Mouse (Mus musculus) midbrain, embryonic 14.5 days (tissue): ENCODE data around the gene Pxk. TPM values are rescaled to one million over a fixed set of nuclear protein-coding genes. Genes with fewer than 3 reads are reported as not detected.
A peak's percentile ranks its signal among the peaks of the same experiment; 100 is the strongest.

Experiments
- ATAC-seq: fragments of 200-750 bp; cut with Nextera tagmentation; 2 replicates; pipeline ENCODE4 v1.8.0; 2017; ENCODE audit warnings: moderate number of reproducible peaks, moderate library complexity; ENCODE audit not compliant: low FRiP score, low TSS enrichment
- DNase-seq: peaks from one replicate; pipeline ENCODE4 v3.0.0-alpha.2; 2015
- H3K27ac ChIP-seq: fragments of 300-500 bp; sonication (generic); replicated peaks from 2 replicates; pipeline ENCODE4 v1.5.1; 2014; ENCODE audit warnings: mild to moderate bottlenecking, low read depth, low read length, moderate library complexity
- H3K27me3 ChIP-seq: fragments of 300-500 bp; sonication (generic); 2 replicates; pipeline ENCODE4 v1.6.1; 2014; ENCODE audit warnings: low read length, control low read depth, mixed read lengths; ENCODE audit not compliant: control insufficient read depth, insufficient read depth
- H3K36me3 ChIP-seq: fragments of 300-500 bp; sonication (generic); 2 replicates; pipeline ENCODE4 v1.6.1; 2014; ENCODE audit warnings: low read length, control low read depth; ENCODE audit not compliant: control insufficient read depth, insufficient read depth
- H3K4me1 ChIP-seq: fragments of 300-500 bp; sonication (generic); 2 replicates; pipeline ENCODE4 v1.6.1; 2014; ENCODE audit warnings: mild to moderate bottlenecking, antibody characterized with exemption, low read length, control low read depth; ENCODE audit not compliant: control insufficient read depth, insufficient read depth
- H3K4me2 ChIP-seq: fragments of 300-500 bp; sonication (generic); 2 replicates; pipeline ENCODE4 v1.6.1; 2014; ENCODE audit warnings: mild to moderate bottlenecking, low read length, moderate library complexity
- H3K4me3 ChIP-seq: fragments of 300-500 bp; sonication (generic); replicated peaks from 2 replicates; pipeline ENCODE4 v1.5.1; 2014; ENCODE audit warnings: low read depth, low read length
- H3K9ac ChIP-seq: fragments of 300-500 bp; sonication (generic); replicated peaks from 2 replicates; pipeline ENCODE4 v1.6.1; 2014; ENCODE audit warnings: mild to moderate bottlenecking, low read length, moderate library complexity
- H3K9me3 ChIP-seq: fragments of 300-500 bp; sonication (generic); 2 replicates; pipeline ENCODE4 v1.6.1; 2016; ENCODE audit warnings: low read length, control low read depth, mixed read lengths; ENCODE audit not compliant: control insufficient read depth
- WGBS: fragments of 180-500 bp; shearing (Covaris S2); extraction: QIAGEN DNeasy Blood & Tissue Kit; methylation state at CpG from one replicate; pipeline ENCODE4 v1.1.7; 2014; 5-methylcytosine and 5-hydroxymethylcytosine counted together
- polyA plus RNA-seq: library from polyadenylated mRNA; unstranded; fragments of >200 nt; fragmentation: Nextera tagmentation; extraction: Ambion mirVana; gene quantifications from 2 replicates; pipeline ENCODE4 v1.2.1, GENCODE M21; 2014

The Pxk gene
- polyA plus RNA-seq, 1 experiment from 2014 or later, result 57.1 TPM

- WGBS, result 81% methylated on average over 2 of the region's 2 CpGs
- Histone ChIP-seq H3K9ac (no peak overlapping the region), H3K4me3 (no peak overlapping the region), H3K4me1 (peaks cover 4% of the 10 kb centered on the region; the same call in 1 of the 2 replicates), H3K36me3 (no peaks in the 10 kb centered on the region), H3K27me3 (no peaks in the 10 kb centered on the region), H3K4me2 (no peak overlapping the region), H3K9me3 (no peaks in the 10 kb centered on the region), H3K27ac (no peak overlapping the region)
- DNase-seq, result no peak
- ATAC-seq, result no peak
Measured at GRCm38 (mm10) chr14:8209896-8210295, 111.9 kb downstream of the Pxk start.

GRCm38 (mm10) chr14:8212996-8213395, 115.0 kb downstream of the Pxk start:
- no peak for DNase-seq
- WGBS, result 74% methylated on average over 2 of the region's 2 CpGs
- no peak overlapping the region for H3K4me3 ChIP-seq
- no peaks in the 10 kb centered on the region for H3K9me3 ChIP-seq
- no peak for ATAC-seq
- H3K36me3 ChIP-seq, result no peaks in the 10 kb centered on the region
- H3K4me2 ChIP-seq, result no peak overlapping the region
- H3K27me3 ChIP-seq, result peaks cover 12% of the 10 kb centered on the region
- H3K4me1 ChIP-seq, result peaks cover 12% of the 10 kb centered on the region; the same call in 1 of the 2 replicates
- no peak overlapping the region for H3K9ac ChIP-seq
- H3K27ac ChIP-seq, result no peak overlapping the region

GRCm38 (mm10) chr14:8213803-8214224, 115.8 kb downstream of the Pxk start, which contains the start of gene Kctd6:
Gene Kctd6 (plus strand): TSS chr14:8214140.
- peaks cover 18% of the 10 kb centered on the region; the same call in 1 of the 2 replicates for H3K4me1 ChIP-seq
- WGBS, result 1% methylated on average over 23 of the region's 49 CpGs

More at GRCm38 (mm10) chr14:8213803-8214224, 115.8 kb downstream of the Pxk start, which contains the start of gene Kctd6:
- ATAC-seq (peak; percentile 98), DNase-seq (peak; percentile 98)
- Histone ChIP-seq H3K36me3 (no peaks in the 10 kb centered on the region), H3K9ac (peak within 1 kb of the TSS; percentile 79), H3K27ac (peak within 1 kb of the TSS; percentile 92), H3K4me3 (peak within 1 kb of the TSS; percentile 56), H3K4me2 (peak within 1 kb of the TSS; percentile 87), H3K27me3 (peaks cover 15% of the 10 kb centered on the region), H3K9me3 (no peaks in the 10 kb centered on the region)

Other genes starting within 250 kb of the Pxk start
- gene Gm45521, start 140.9 kb upstream of the Pxk start, polyA plus RNA-seq, result not detected in 2 replicates
- 0.09 TPM in 1 of 2 replicates, not detected in the other for gene Dnase1l3, start 103.6 kb upstream of the Pxk start, polyA plus RNA-seq
- gene Abhd6, start 95.3 kb upstream of the Pxk start, polyA plus RNA-seq, result 31.0 and 31.6 TPM in 2 replicates
- 52.1 and 59.6 TPM in 2 replicates for gene Rpp14, start 17.8 kb upstream of the Pxk start, polyA plus RNA-seq
- 242 and 245 TPM in 2 replicates for gene Pdhb, start 74.8 kb downstream of the Pxk start, polyA plus RNA-seq
- gene Kctd6, start 115.9 kb downstream of the Pxk start, polyA plus RNA-seq, result 9.1 and 11.6 TPM in 2 replicates
- gene Acox2, start 161.1 kb downstream of the Pxk start, polyA plus RNA-seq, result not detected in 2 replicates
- 0.08 TPM in 2 replicates for gene Fam107a, start 219.8 kb downstream of the Pxk start, polyA plus RNA-seq